Mouse (Mus musculus) hindbrain, embryonic 14.5 days (tissue): Measurements from ENCODE around the gene Gclc. TPM values are rescaled to one million over a fixed set of nuclear protein-coding genes. Genes with fewer than 3 reads are reported as not detected.
"Not testable (repeated sequence)": the region's sequence is repeated elsewhere in the genome, so short reads cannot be mapped to it uniquely, and the experiment has no call there.

ENCODE experiments used
- ATAC-seq: fragments of 200-750 bp; cut with Nextera tagmentation; 2 replicates; pipeline ENCODE4 v1.8.0; 2017; ENCODE audit warnings: moderate number of reproducible peaks, mild to moderate bottlenecking, moderate TSS enrichment, moderate library complexity; ENCODE audit not compliant: low FRiP score
- DNase-seq: peaks from one replicate; pipeline ENCODE4 v3.0.0-alpha.2; 2015; ENCODE audit warnings: low spot score
- H3K27ac ChIP-seq: fragments of 300-500 bp; sonication (generic); 2 replicates; pipeline ENCODE4 v1.5.1; 2014; ENCODE audit warnings: mild to moderate bottlenecking, moderate library complexity
- H3K27me3 ChIP-seq: fragments of 300-500 bp; sonication (generic); 2 replicates; pipeline ENCODE4 v1.6.1; 2014; ENCODE audit warnings: mild to moderate bottlenecking, low read length, mixed read lengths; ENCODE audit not compliant: control insufficient read depth, insufficient read depth
- H3K36me3 ChIP-seq: fragments of 300-500 bp; sonication (generic); replicated peaks from 2 replicates; pipeline ENCODE4 v1.6.1; 2014; ENCODE audit not compliant: control insufficient read depth, insufficient read depth
- H3K4me1 ChIP-seq: fragments of 300-500 bp; sonication (generic); replicated peaks from 2 replicates; pipeline ENCODE4 v1.6.1; 2014; ENCODE audit warnings: antibody characterized with exemption, low read length, mixed read lengths; ENCODE audit not compliant: control insufficient read depth, insufficient read depth
- H3K4me2 ChIP-seq: fragments of 300-500 bp; sonication (generic); replicated peaks from 2 replicates; pipeline ENCODE4 v1.6.1; 2014; ENCODE audit warnings: mild to moderate bottlenecking, moderate library complexity
- H3K4me3 ChIP-seq: fragments of 300-500 bp; sonication (generic); replicated peaks from 2 replicates; pipeline ENCODE4 v1.5.1; 2014; ENCODE audit warnings: mild to moderate bottlenecking, low read length
- H3K9ac ChIP-seq: fragments of 300-500 bp; sonication (generic); 2 replicates; pipeline ENCODE4 v1.6.1; 2014
- H3K9me3 ChIP-seq: fragments of 300-500 bp; sonication (generic); 2 replicates; pipeline ENCODE4 v1.6.1; 2016; ENCODE audit warnings: low read length; ENCODE audit not compliant: control insufficient read depth
- WGBS: fragments of 180-500 bp; shearing (Covaris S2); extraction: QIAGEN DNeasy Blood & Tissue Kit; methylation state at CpG from one replicate; pipeline ENCODE4 v1.1.7; 2014; 5-methylcytosine and 5-hydroxymethylcytosine counted together
- polyA plus RNA-seq: library from polyadenylated mRNA; unstranded; fragments of >200 nt; fragmentation: Nextera tagmentation; extraction: Ambion mirVana; gene quantifications from 2 replicates; pipeline ENCODE4 v1.2.1, GENCODE M21; 2014

The Gclc gene
- polyA plus RNA-seq, 1 experiment from 2014 or later = 21.7 TPM

DNA sequence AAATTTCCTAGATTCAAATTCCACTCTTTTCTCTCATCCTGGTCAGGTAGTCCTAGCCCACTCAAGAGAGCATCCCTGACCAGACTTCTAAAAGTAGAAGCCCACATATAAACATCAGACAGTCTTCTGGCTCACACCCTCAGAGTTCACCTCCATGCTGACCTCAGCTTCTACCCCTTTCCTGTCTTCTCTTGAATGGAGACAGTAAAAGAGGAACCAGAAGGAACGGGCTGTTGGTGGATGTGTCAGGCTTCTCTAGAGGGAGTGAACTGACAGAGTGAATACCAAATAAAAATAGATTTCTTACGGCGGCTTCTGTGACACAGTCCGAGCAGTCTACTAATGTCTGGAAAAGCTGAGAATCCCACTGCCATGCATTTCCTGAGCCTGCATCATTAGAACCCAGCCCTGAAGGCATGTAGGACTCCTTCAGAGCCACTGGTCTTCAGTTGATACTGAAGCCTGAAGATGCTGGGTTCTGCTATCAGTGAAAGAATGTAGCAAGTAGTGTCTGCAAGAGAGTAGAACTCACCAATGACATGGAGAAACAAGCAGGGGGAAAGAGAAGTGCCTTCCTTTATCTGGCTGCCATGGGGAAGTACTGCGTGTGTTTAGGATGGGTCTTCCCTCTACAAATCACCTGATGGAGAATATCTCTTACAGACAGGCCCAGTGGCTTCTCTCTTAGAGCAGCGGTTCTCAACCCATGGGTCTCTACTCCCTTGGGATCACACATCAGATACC is 16.9 kb upstream of the Gclc start:
- no peak overlapping the region for H3K4me2 ChIP-seq
- WGBS = 91% methylated on average over 6 of the region's 6 CpGs

GRCm38 (mm10) chr9:77741452-77741851 is 12.9 kb upstream of the Gclc start:
- Histone ChIP-seq H3K27me3 (no peaks in the 10 kb centered on the region), H3K4me3 (no peak overlapping the region), H3K27ac (no peak overlapping the region), H3K9me3 (no peaks in the 10 kb centered on the region), H3K4me2 (no peak overlapping the region), H3K4me1 (no peaks in the 10 kb centered on the region), H3K36me3 (no peaks in the 10 kb centered on the region), H3K9ac (no peak overlapping the region)
- no peak for DNase-seq
- ATAC-seq = no peak
- 57% methylated on average over 1 of the region's 1 CpGs for WGBS

More for the DNA sequence above, 16.9 kb upstream of the Gclc start:
- no peaks in the 10 kb centered on the region for H3K4me1 ChIP-seq
- H3K9me3 ChIP-seq = no peaks in the 10 kb centered on the region
- H3K9ac ChIP-seq = no peak overlapping the region
- no peak overlapping the region for H3K4me3 ChIP-seq
- no peak overlapping the region for H3K27ac ChIP-seq
- H3K36me3 ChIP-seq = no peaks in the 10 kb centered on the region
- no peaks in the 10 kb centered on the region for H3K27me3 ChIP-seq
- ATAC-seq (no peak), DNase-seq (no peak)

- Histone ChIP-seq H3K9me3 (no peaks in the 10 kb centered on the region), H3K4me3 (no peak overlapping the region), H3K9ac (no peak overlapping the region), H3K27ac (no peak overlapping the region), H3K4me2 (no peak overlapping the region), H3K36me3 (no peaks in the 10 kb centered on the region), H3K4me1 (no peaks in the 10 kb centered on the region), H3K27me3 (no peaks in the 10 kb centered on the region)
- DNase-seq (no peak), ATAC-seq (no peak)
- 82% methylated on average over 3 of the region's 3 CpGs for WGBS
Observed at GRCm38 (mm10) chr9:77744798-77745197, 9.5 kb upstream of the Gclc start.

GRCm38 (mm10) chr9:77746315-77746714 is 8.0 kb upstream of the Gclc start:
- H3K27me3 ChIP-seq = no peaks in the 10 kb centered on the region
- H3K4me2 ChIP-seq = no peak overlapping the region
- no peaks in the 10 kb centered on the region for H3K4me1 ChIP-seq
- no peak overlapping the region for H3K27ac ChIP-seq
- H3K9ac ChIP-seq = no peak overlapping the region
- 68% methylated on average over 2 of the region's 2 CpGs for WGBS
- H3K4me3 ChIP-seq = no peak overlapping the region
- no peak for DNase-seq
- no peak for ATAC-seq
- H3K36me3 ChIP-seq = no peaks in the 10 kb centered on the region
- H3K9me3 ChIP-seq = no peaks in the 10 kb centered on the region

DNA sequence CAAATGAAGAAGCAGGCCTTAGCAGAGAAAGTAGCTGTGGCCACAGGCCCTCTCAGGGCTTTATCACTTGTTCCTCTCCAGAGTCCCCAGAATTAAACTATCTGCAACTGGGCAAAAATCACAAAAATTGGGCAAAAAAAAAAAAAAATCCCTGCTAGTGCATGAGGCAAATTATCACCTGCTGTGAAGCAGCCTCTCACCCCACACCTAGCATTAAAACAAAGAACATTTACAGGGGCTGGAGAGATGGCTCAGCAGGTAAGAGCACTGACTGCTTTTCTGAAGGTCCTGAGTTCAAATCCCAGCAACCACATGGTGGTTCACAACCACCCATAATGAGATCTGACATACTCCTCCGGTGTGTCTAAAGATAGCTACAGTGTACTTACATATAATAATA is 6.0 kb upstream of the Gclc start:
- not testable (repeated sequence) for H3K4me2 ChIP-seq, DNase-seq, H3K9me3 ChIP-seq, H3K4me3 ChIP-seq, H3K4me1 ChIP-seq, ATAC-seq, H3K9ac ChIP-seq, H3K27ac ChIP-seq, H3K36me3 ChIP-seq, H3K27me3 ChIP-seq
- 98% methylated on average over 1 of the region's 1 CpGs for WGBS

- peak overlapping the region; percentile 75 for H3K4me2 ChIP-seq
- no peaks in the 10 kb centered on the region for H3K27me3 ChIP-seq
- ATAC-seq (peak; percentile 90), DNase-seq (peak; percentile 91)
- H3K36me3 ChIP-seq = no peaks in the 10 kb centered on the region
- peaks cover 2% of the 10 kb centered on the region; the same call in 1 of the 2 replicates for H3K4me1 ChIP-seq
- no peaks in the 10 kb centered on the region for H3K9me3 ChIP-seq
- under 1% methylated on average over 68 of the region's 79 CpGs for WGBS
- H3K9ac ChIP-seq = peak overlapping the region; percentile 61
- peak overlapping the region; percentile 84 for H3K27ac ChIP-seq
- H3K4me3 ChIP-seq = peak overlapping the region; percentile 60
Observed at GRCm38 (mm10) chr9:77750133-77751060, 3.9 kb upstream of the Gclc start.

GRCm38 (mm10) chr9:77751091-77751521 is 3.2 kb upstream of the Gclc start:
- H3K36me3 ChIP-seq = no peaks in the 10 kb centered on the region
- peaks cover 10% of the 10 kb centered on the region for H3K4me1 ChIP-seq
- H3K4me3 ChIP-seq = peak overlapping the region; percentile 60
- DNase-seq = no peak
- H3K27me3 ChIP-seq = no peaks in the 10 kb centered on the region
- no peaks in the 10 kb centered on the region for H3K9me3 ChIP-seq
- peak overlapping the region; percentile 61 for H3K9ac ChIP-seq
- 2% methylated on average over 12 of the region's 12 CpGs for WGBS
- H3K27ac ChIP-seq = peak overlapping the region; percentile 84
- ATAC-seq = peak; percentile 9; the same call in 1 of the 2 replicates
- H3K4me2 ChIP-seq = peak overlapping the region; percentile 75

- Histone ChIP-seq H3K27ac (peak overlapping the region; percentile 87), H3K9ac (peak overlapping the region; percentile 86), H3K9me3 (no peaks in the 10 kb centered on the region), H3K36me3 (no peaks in the 10 kb centered on the region), H3K4me3 (peak overlapping the region; percentile 91), H3K27me3 (no peaks in the 10 kb centered on the region), H3K4me1 (peaks cover 14% of the 10 kb centered on the region), H3K4me2 (peak overlapping the region; percentile 62)
- 0% methylated on average over 55 of the region's 57 CpGs for WGBS
- ATAC-seq (peak; percentile 81), DNase-seq (no peak)
Observed at GRCm38 (mm10) chr9:77754728-77755402, 530 bp downstream of the Gclc start.

DNA sequence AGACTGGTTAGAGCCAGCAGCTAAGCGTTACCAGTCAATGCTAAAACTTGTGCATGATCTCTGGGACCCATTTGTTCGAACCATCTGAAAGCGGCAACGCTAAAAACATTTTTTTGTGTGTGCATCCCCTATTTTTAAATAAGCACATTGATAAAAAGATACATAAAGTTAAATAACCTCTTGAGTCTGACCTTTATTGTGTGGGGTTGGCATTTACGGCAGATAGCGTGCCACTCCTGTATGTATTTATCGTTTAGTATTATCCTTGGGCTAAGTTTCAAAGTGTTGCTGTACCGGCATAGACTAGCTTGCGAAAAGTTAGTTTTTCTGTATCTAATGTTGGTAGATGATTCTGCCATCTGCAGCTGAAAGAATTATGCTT is 1.1 kb downstream of the Gclc start:
- peak overlapping the region; percentile 62 for H3K4me2 ChIP-seq
- H3K9ac ChIP-seq = peak overlapping the region; percentile 86
- peaks cover 14% of the 10 kb centered on the region for H3K4me1 ChIP-seq
- H3K9me3 ChIP-seq = no peaks in the 10 kb centered on the region
- no peaks in the 10 kb centered on the region for H3K36me3 ChIP-seq
- WGBS = 16% methylated on average over 9 of the region's 9 CpGs
- DNase-seq (no peak), ATAC-seq (no peak)
- peak overlapping the region; percentile 91 for H3K4me3 ChIP-seq
- H3K27ac ChIP-seq = no peak overlapping the region
- no peaks in the 10 kb centered on the region for H3K27me3 ChIP-seq
